Mouse (Mus musculus) liver, adult 2 months (tissue): ENCODE measurements around the gene Ncoa6. TPM values are rescaled to one million over a fixed set of nuclear protein-coding genes. Genes with fewer than 3 reads are reported as not detected.

Experiments
- DNase-seq: peaks from one replicate; pipeline ENCODE4 v3.0.0-alpha.2; 2011; ENCODE audit warnings: low read depth, low spot score; ENCODE audit errors: extremely low read depth
- H3K27ac ChIP-seq: fragments of 200-500 bp; replicated peaks from 2 replicates; pipeline ENCODE4 v1.5.1; 2012; ENCODE audit warnings: low read depth, mild to moderate bottlenecking, control low read depth, inconsistent platforms, low read length; ENCODE audit not compliant: insufficient read depth
- H3K27me3 ChIP-seq: fragments of 200-500 bp; 2 replicates; pipeline ENCODE4 v1.6.1; 2012; ENCODE audit warnings: mild to moderate bottlenecking, moderate library complexity, low read length, inconsistent platforms; ENCODE audit not compliant: control insufficient read depth, insufficient read depth
- H3K36me3 ChIP-seq: fragments of 200-500 bp; 2 replicates; pipeline ENCODE4 v1.6.1; 2012; ENCODE audit warnings: low read length, inconsistent platforms; ENCODE audit not compliant: control insufficient read depth, insufficient read depth
- H3K4me1 ChIP-seq: fragments of 200-500 bp; 2 replicates; pipeline ENCODE4 v1.6.1; 2011; ENCODE audit warnings: low read length; ENCODE audit not compliant: control insufficient read depth, insufficient read depth
- H3K4me3 ChIP-seq: fragments of 200-500 bp; 2 replicates; pipeline ENCODE4 v1.5.1; 2011; ENCODE audit warnings: low read depth, mild to moderate bottlenecking, control low read depth, low read length, moderate library complexity; ENCODE audit not compliant: insufficient read depth
- H3K79me2 ChIP-seq: fragments of 200-500 bp; 2 replicates; pipeline ENCODE4 v1.6.1; 2012; ENCODE audit warnings: inconsistent platforms, mild to moderate bottlenecking, low read length, moderate library complexity; ENCODE audit not compliant: control insufficient read depth, insufficient read depth
- H3K9ac ChIP-seq: fragments of 200-500 bp; 2 replicates; pipeline ENCODE4 v1.6.1; 2012; ENCODE audit warnings: low read depth, mild to moderate bottlenecking, control low read depth, inconsistent platforms, low read length
- CTCF ChIP-seq: fragments of 200-500 bp; IDR thresholded peaks from 2 replicates; pipeline ENCODE4 v1.5.1; 2011; ENCODE audit warnings: low read depth, low read length, control low read depth
- POLR2A ChIP-seq: fragments of 200-500 bp; IDR thresholded peaks from 2 replicates; pipeline ENCODE4 v1.6.1; 2011; ENCODE audit warnings: low read length, control low read depth; ENCODE audit not compliant: insufficient read depth; ENCODE audit errors: extremely low read depth
- WGBS: fragments of 180-500 bp; shearing (Covaris S2); methylation state at CpG from one replicate; pipeline ENCODE4 v1.1.7; 2018; 5-methylcytosine and 5-hydroxymethylcytosine counted together
- polyA plus RNA-seq: library from polyadenylated mRNA; depleted of rRNA; stranded (reverse); fragments of >200 nt; gene quantifications from 2 replicates; pipeline ENCODE4 v1.2.3, GENCODE M21; 2012
- total RNA-seq: library from RNA; depleted of rRNA; stranded (reverse); fragments of >200 nt; gene quantifications from 2 replicates; pipeline ENCODE4 v1.2.3, GENCODE M21; 2014

Ncoa6 gene
- total and polyA plus RNA-seq, 2 experiments, result 6.4 to 18.3 TPM

GRCm38 (mm10) chr2:155502596-155502995, 28.9 kb upstream of the Ncoa6 start:
- Histone ChIP-seq H3K4me1 (no peaks in the 10 kb centered on the region), H3K79me2 (no peaks in the 10 kb centered on the region), H3K9ac (no peak overlapping the region), H3K4me3 (no peak overlapping the region), H3K27me3 (no peaks in the 10 kb centered on the region), H3K27ac (no peak overlapping the region), H3K36me3 (no peaks in the 10 kb centered on the region)
- DNase-seq, result no peak
- no peak for TF ChIP-seq POLR2A
- no peak for TF ChIP-seq CTCF
- WGBS, result 83% methylated on average over 7 of the region's 7 CpGs

DNA sequence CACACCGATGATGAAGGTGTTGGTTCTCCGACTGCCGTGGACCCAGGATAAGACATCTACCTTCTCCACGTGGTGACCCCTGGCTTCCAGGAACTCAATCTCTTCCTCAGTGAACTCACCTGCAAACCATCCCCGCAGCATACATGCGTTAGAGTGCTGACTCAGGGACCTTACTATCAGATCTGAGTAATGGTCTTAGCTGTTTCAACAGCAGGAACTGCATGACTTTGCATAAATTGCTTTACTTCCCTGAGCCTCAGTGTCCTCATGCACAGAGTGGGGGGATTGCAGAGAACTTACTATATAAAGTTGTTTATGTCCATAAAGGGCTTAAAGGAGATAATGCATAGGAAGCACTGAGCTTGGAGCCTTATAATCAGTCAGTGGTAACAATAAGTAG, 17.3 kb upstream of the Ncoa6 start:
- H3K79me2 ChIP-seq, result no peaks in the 10 kb centered on the region
- no peaks in the 10 kb centered on the region for H3K4me1 ChIP-seq
- no peak overlapping the region for H3K4me3 ChIP-seq
- no peak for TF ChIP-seq CTCF
- TF ChIP-seq POLR2A, result no peak
- H3K36me3 ChIP-seq, result no peaks in the 10 kb centered on the region
- H3K27ac ChIP-seq, result no peak overlapping the region
- no peaks in the 10 kb centered on the region for H3K27me3 ChIP-seq
- 90% methylated on average over 6 of the region's 6 CpGs for WGBS
- no peak overlapping the region for H3K9ac ChIP-seq
- no peak for DNase-seq

DNA sequence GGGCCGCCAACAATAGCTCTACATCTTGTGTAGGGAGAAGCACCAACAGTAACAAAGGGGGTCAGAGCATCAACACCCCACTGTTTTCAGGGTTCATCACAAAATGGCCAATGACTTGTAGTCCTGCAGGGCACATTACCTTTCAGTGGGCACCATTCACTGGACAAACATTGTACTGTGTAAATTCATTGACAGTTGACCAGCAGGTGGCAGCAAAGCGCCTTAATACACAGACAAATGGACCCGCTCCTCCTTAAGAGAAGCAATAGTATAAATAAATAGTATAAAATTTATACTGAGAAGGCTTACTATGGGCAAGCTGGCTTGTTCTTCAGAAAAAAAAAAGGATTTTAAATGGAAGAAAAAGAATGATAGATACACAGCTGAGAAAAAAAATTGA, 8.3 kb upstream of the Ncoa6 start:
- no peaks in the 10 kb centered on the region for H3K4me1 ChIP-seq
- no peak overlapping the region for H3K4me3 ChIP-seq
- H3K27ac ChIP-seq, result no peak overlapping the region
- H3K79me2 ChIP-seq, result no peaks in the 10 kb centered on the region
- DNase-seq, result peak; percentile 63
- WGBS, result 52% methylated on average over 3 of the region's 3 CpGs
- H3K27me3 ChIP-seq, result no peaks in the 10 kb centered on the region
- H3K36me3 ChIP-seq, result no peaks in the 10 kb centered on the region
- no peak overlapping the region for H3K9ac ChIP-seq
- TF ChIP-seq POLR2A (no peak), CTCF (peak; percentile 45)

- peak overlapping the region; percentile 99 for H3K9ac ChIP-seq
- H3K4me3 ChIP-seq, result peak overlapping the region; percentile 92
- H3K79me2 ChIP-seq, result peaks cover 32% of the 10 kb centered on the region
- peak; percentile 84 for DNase-seq
- peak overlapping the region; percentile 82 for H3K27ac ChIP-seq
- WGBS, result 6% methylated on average over 57 of the region's 71 CpGs
- peaks cover 20% of the 10 kb centered on the region for H3K4me1 ChIP-seq
- no peaks in the 10 kb centered on the region for H3K36me3 ChIP-seq
- no peaks in the 10 kb centered on the region for H3K27me3 ChIP-seq
- TF ChIP-seq POLR2A, result 0 out of 2 replicates have a peak, but pooled peaks have one; percentile 15
- no peak for TF ChIP-seq CTCF
Measured at GRCm38 (mm10) chr2:155472671-155473569, 774 bp downstream of the Ncoa6 start.

DNA sequence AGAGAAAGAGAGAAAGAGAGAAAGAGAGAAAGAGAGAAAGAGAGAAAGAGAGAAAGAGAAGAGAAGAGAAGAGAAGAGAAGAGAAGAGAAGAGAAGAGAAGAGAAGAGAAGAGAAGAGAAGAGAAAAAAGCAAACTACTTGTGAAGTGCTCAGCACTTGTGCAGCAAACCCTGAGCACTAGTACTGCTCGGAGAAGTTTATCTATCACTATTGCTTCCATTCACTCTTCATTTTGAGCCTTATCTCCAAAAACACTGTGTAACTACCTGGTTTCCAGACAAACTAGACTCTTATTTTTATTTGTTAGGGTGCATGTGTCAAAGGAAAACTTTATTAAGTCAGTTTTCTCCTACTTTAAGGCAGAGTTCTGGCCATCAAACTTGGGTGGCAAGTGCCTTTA, 6.8 kb downstream of the Ncoa6 start:
- H3K9ac ChIP-seq, result no peak overlapping the region
- 89% methylated on average over 1 of the region's 1 CpGs for WGBS
- no peak for DNase-seq
- H3K27ac ChIP-seq, result no peak overlapping the region
- H3K79me2 ChIP-seq, result peaks cover 34% of the 10 kb centered on the region; the same call in 1 of the 2 replicates
- H3K4me1 ChIP-seq, result peaks cover 16% of the 10 kb centered on the region
- TF ChIP-seq CTCF (no peak), POLR2A (no peak)
- no peaks in the 10 kb centered on the region for H3K36me3 ChIP-seq
- no peak overlapping the region for H3K4me3 ChIP-seq
- H3K27me3 ChIP-seq, result no peaks in the 10 kb centered on the region

DNA sequence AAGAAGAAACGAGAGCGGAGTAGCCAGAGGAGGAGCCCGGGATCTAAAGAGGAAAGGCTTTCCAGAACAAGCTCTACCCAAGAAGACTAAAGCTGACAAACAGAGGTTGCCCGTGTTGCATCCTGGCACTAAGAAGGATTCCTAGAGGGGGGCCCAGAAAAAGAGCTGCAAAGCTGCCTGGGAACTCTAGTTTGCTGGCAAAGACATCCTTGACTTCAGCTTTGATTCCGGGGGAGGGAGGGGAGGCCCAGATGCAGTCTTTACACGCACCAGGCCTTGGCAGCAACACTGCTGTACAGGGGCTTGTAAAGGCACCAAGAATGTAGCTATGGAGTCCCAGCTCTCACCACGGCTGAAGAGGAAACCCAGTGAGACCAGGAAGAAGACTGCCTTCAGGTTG, 20.1 kb downstream of the Ncoa6 start:
- TF ChIP-seq CTCF (no peak), POLR2A (no peak)
- Histone ChIP-seq H3K27me3 (no peaks in the 10 kb centered on the region), H3K27ac (no peak overlapping the region), H3K9ac (no peak overlapping the region), H3K4me3 (no peak overlapping the region), H3K4me1 (no peaks in the 10 kb centered on the region), H3K79me2 (peaks cover 17% of the 10 kb centered on the region; the same call in 1 of the 2 replicates), H3K36me3 (no peaks in the 10 kb centered on the region)
- DNase-seq, result no peak
- 84% methylated on average over 7 of the region's 7 CpGs for WGBS
